Mouse (Mus musculus): ENCODE data around the gene Fam122c.

Gene Fam122c

GRCm38 (mm10) chrX:53370366-53370740 lies 97.1 kb downstream of the Fam122c start, which contains the start of gene Mospd1:
Gene Mospd1 (minus strand): TSS chrX:53370502.
- peak; percentile 80 for DNase-seq (ENCODE audit: extremely low spot score, low spot score)
